Mouse (Mus musculus): ENCODE results near the gene Rassf8. TPM values are rescaled to one million over a fixed set of nuclear protein-coding genes. Genes with fewer than 3 reads are reported as not detected.

Rassf8 gene
- total RNA-seq, 2 experiments from 2014 or later: 131 to 139 TPM

GRCm38 (mm10) chr6:145746921-145747670 is 548 bp downstream of the Rassf8 start:
- peak; percentile 28 to 33 for DNase-seq (ENCODE audit: low spot score in 2 of 2)

- no peak for DNase-seq (ENCODE audit: low spot score in 2 of 2)
These were observed 1.4 kb downstream of the Rassf8 start for GRCm38 (mm10) chr6:145747671-145748640.

- no peak for DNase-seq (ENCODE audit: low spot score in 2 of 2)
These were observed 3.8 kb downstream of the Rassf8 start for GRCm38 (mm10) chr6:145750394-145750793.

GRCm38 (mm10) chr6:145753296-145753695 is 6.7 kb downstream of the Rassf8 start:
- no peak for DNase-seq (ENCODE audit: low spot score in 2 of 2)

- no peak for DNase-seq (ENCODE audit: low spot score in 2 of 2)
These were observed 7.9 kb downstream of the Rassf8 start for GRCm38 (mm10) chr6:145754416-145754815.

- no peak for DNase-seq (ENCODE audit: low spot score in 2 of 2)
These were observed 9.5 kb downstream of the Rassf8 start for GRCm38 (mm10) chr6:145755942-145756639.

GRCm38 (mm10) chr6:145756640-145757005 is 10.1 kb downstream of the Rassf8 start:
- no peak for DNase-seq (ENCODE audit: low spot score in 2 of 2)

GRCm38 (mm10) chr6:145757346-145757745 is 10.8 kb downstream of the Rassf8 start:
- no peak for DNase-seq (ENCODE audit: low spot score in 2 of 2)

- DNase-seq (ENCODE audit: low spot score in 2 of 2): no peak
These were observed 12.1 kb downstream of the Rassf8 start for GRCm38 (mm10) chr6:145758685-145759084.

- DNase-seq (ENCODE audit: low spot score in 2 of 2): no peak
These were observed 12.9 kb downstream of the Rassf8 start for GRCm38 (mm10) chr6:145759432-145759831.

GRCm38 (mm10) chr6:145760246-145761016 is 13.9 kb downstream of the Rassf8 start:
- no peak for DNase-seq (ENCODE audit: low spot score in 2 of 2)

GRCm38 (mm10) chr6:145761151-145761935 is 14.8 kb downstream of the Rassf8 start:
- DNase-seq (ENCODE audit: low spot score in 2 of 2): no peak

GRCm38 (mm10) chr6:145762016-145762415 is 15.5 kb downstream of the Rassf8 start:
- DNase-seq (ENCODE audit: low spot score in 2 of 2): no peak

GRCm38 (mm10) chr6:145763051-145763450 is 16.5 kb downstream of the Rassf8 start:
- no peak for DNase-seq (ENCODE audit: low spot score in 2 of 2)

- no peak for DNase-seq (ENCODE audit: low spot score in 2 of 2)
These were observed 18.5 kb downstream of the Rassf8 start for GRCm38 (mm10) chr6:145765011-145765410.

- no peak for DNase-seq (ENCODE audit: low spot score in 2 of 2)
These were observed 20.4 kb downstream of the Rassf8 start for GRCm38 (mm10) chr6:145766971-145767370.

GRCm38 (mm10) chr6:145767637-145768036 is 21.1 kb downstream of the Rassf8 start:
- DNase-seq (ENCODE audit: low spot score in 2 of 2): no peak

GRCm38 (mm10) chr6:145768671-145769292 is 22.2 kb downstream of the Rassf8 start:
- peak in 1 of 2 experiments; percentile 28 for DNase-seq (ENCODE audit: low spot score in 2 of 2)

- no peak for DNase-seq (ENCODE audit: low spot score in 2 of 2)
These were observed 23.3 kb downstream of the Rassf8 start for GRCm38 (mm10) chr6:145769855-145770254.

Data from adrenal gland, postnatal 4 days (tissue).